Mouse (Mus musculus) brain, embryonic 14.5 days (tissue): ENCODE measurements at regions not wholly inside any gene's neighbourhood (a gene's known extent, or its start where the extent isn't known, plus 50 kb on each side); places are given as distances from the start of the nearest gene placed in this dataset.

Experiments used
- CTCF ChIP-seq: fragments of 200-500 bp; IDR thresholded peaks from 2 replicates; pipeline ENCODE4 v1.5.1; 2012; ENCODE audit warnings: inconsistent platforms, mild to moderate bottlenecking, moderate library complexity, borderline replicate concordance; ENCODE audit not compliant: insufficient read depth, insufficient read length; ENCODE audit errors: extremely low read depth
- POLR2A ChIP-seq: fragments of 200-500 bp; IDR thresholded peaks from 2 replicates; pipeline ENCODE4 v1.6.1; 2012; ENCODE audit warnings: mild to moderate bottlenecking, inconsistent platforms, borderline replicate concordance; ENCODE audit not compliant: poor library complexity, insufficient read depth, insufficient read length, severe bottlenecking; ENCODE audit errors: extremely low read depth

GRCm38 (mm10) chr17:83898531-83898930, 50.8 kb upstream of the Haao start:
- TF ChIP-seq POLR2A = no peak
- no peak for TF ChIP-seq CTCF
